Mouse (Mus musculus) adipose tissue, adult 10 weeks (tissue): ENCODE data around the gene Olfr592. TPM values are rescaled to one million over a fixed set of nuclear protein-coding genes. Genes with fewer than 3 reads are reported as not detected.

ENCODE experiments used
- polyA plus RNA-seq: library from polyadenylated mRNA; stranded (reverse); fragments of 350-450 nt; fragmentation: Illumina TruSeq; extraction: RNeasy Lipid Tissue Mini Kit (QIAGEN cat#74804); gene quantifications from one replicate; pipeline ENCODE4 v1.2.3, GENCODE M21; 2014; ENCODE audit warnings: low read depth, low replicate concordance

Olfr592 gene
- polyA plus RNA-seq, result not detected

GRCm38 (mm10) chr7:103184503-103184902 lies at the start of gene Olfr592:
Gene Olfr592 (plus strand): TSS chr7:103184803.

GRCm38 (mm10) chr7:103140579-103140978 lies 44.0 kb upstream of the Olfr592 start, which contains the start of gene Olfr588-ps1:
Gene Olfr588-ps1 (plus strand): TSS chr7:103140879.

GRCm38 (mm10) chr7:103156256-103156655 lies 28.3 kb upstream of the Olfr592 start, which contains the start of gene Olfr589:
Gene Olfr589 (minus strand): TSS chr7:103156356.

GRCm38 (mm10) chr7:103178240-103178639 lies 6.4 kb upstream of the Olfr592 start, which contains the start of gene Olfr591:
Gene Olfr591 (minus strand): TSS chr7:103178340.

GRCm38 (mm10) chr7:103211562-103211961 lies 27.0 kb downstream of the Olfr592 start, which contains the start of gene Olfr593:
Gene Olfr593 (plus strand): TSS chr7:103211862.

GRCm38 (mm10) chr7:103216696-103217095 lies 32.1 kb downstream of the Olfr592 start, which contains the start of gene Olfr594:
Gene Olfr594 (plus strand): TSS chr7:103216996.

Other genes with a start within 250 kb of the Olfr592 start
- not detected for gene Olfr573-ps1, start 242.2 kb upstream of the Olfr592 start, polyA plus RNA-seq
- gene Olfr574, start 236.3 kb upstream of the Olfr592 start, polyA plus RNA-seq, result not detected
- not detected for gene Olfr575, start 226.0 kb upstream of the Olfr592 start, polyA plus RNA-seq
- not detected for gene Olfr576, start 222.1 kb upstream of the Olfr592 start, polyA plus RNA-seq
- gene Olfr577, start 208.9 kb upstream of the Olfr592 start, polyA plus RNA-seq, result not detected
- not detected for gene Olfr578, start 195.5 kb upstream of the Olfr592 start, polyA plus RNA-seq
- gene Olfr582, start 146.8 kb upstream of the Olfr592 start, polyA plus RNA-seq, result not detected
- gene Olfr583, start 133.5 kb upstream of the Olfr592 start, polyA plus RNA-seq, result not detected
- gene Olfr584, start 102.9 kb upstream of the Olfr592 start, polyA plus RNA-seq, result not detected
- gene Olfr585, start 87.1 kb upstream of the Olfr592 start, polyA plus RNA-seq, result not detected
- gene Olfr586, start 59.2 kb upstream of the Olfr592 start, polyA plus RNA-seq, result not detected
- gene Olfr588-ps1, start 43.9 kb upstream of the Olfr592 start, polyA plus RNA-seq, result not detected
- not detected for gene Olfr589, start 28.4 kb upstream of the Olfr592 start, polyA plus RNA-seq
- not detected for gene Olfr591, start 6.5 kb upstream of the Olfr592 start, polyA plus RNA-seq
- gene Olfr593, start 27.1 kb downstream of the Olfr592 start, polyA plus RNA-seq, result not detected
- not detected for gene Olfr594, start 32.2 kb downstream of the Olfr592 start, polyA plus RNA-seq
- gene Usp17ld, start 67.7 kb downstream of the Olfr592 start, polyA plus RNA-seq, result not detected
- gene Olfr596, start 120.8 kb downstream of the Olfr592 start, polyA plus RNA-seq, result not detected
- not detected for gene Olfr597, start 131.5 kb downstream of the Olfr592 start, polyA plus RNA-seq
- not detected for gene Olfr598, start 138.8 kb downstream of the Olfr592 start, polyA plus RNA-seq
- gene Olfr599, start 151.1 kb downstream of the Olfr592 start, polyA plus RNA-seq, result not detected
- gene Olfr600, start 164.9 kb downstream of the Olfr592 start, polyA plus RNA-seq, result not detected
- gene Olfr601, start 177.9 kb downstream of the Olfr592 start, polyA plus RNA-seq, result not detected
- not detected for gene Olfr603, start 201.4 kb downstream of the Olfr592 start, polyA plus RNA-seq
- not detected for gene Usp17lc, start 230.3 kb downstream of the Olfr592 start, polyA plus RNA-seq